17 mouse cellular contexts compared by ENCODE assay signal in the genomic region with DNA sequence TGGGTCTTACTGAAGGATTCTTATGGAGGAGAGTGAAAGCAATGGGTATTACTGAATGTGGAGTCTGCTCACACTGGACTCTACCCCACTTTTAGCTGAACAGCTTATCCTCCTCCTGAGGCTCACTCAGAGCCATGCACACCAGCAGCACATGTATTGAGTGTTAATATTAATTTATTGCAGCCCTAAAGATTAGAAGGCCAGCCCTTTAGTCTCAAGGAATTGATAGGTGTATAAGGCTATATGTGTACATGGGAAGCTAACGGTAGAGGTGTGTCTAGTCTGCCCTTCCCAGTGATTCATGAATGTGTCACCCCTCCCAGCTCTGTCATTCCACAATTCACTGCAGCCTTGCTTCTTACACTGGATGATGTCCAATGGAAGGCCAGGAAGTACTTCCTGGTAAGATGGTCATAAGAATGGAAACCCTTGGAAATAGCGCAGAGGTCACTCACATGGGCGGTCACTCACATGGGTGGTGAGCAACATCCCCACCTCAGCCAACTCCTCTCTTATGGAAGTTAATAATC.
"Had no signal": no experiment of that assay in that cellular context is flagged by ENCODE, and none has a peak within 500 bp of the region (broad histone marks: within the 10 kb centered on the region; RNA-seq: fewer than 3 reads in every experiment).

No protein-coding gene starts in this region.

- DNase-seq: kidney, adult 8-10 months; kidney, postnatal 10 days; kidney, postnatal 36 days; left cerebral cortex, postnatal 4 days; liver, postnatal 0 days; lung, embryonic 14.5 days; thymus, adult 18-20 months; thymus, postnatal 36 days had no signal

- H3K27me3 ChIP-seq: kidney, embryonic 15.5 days; limb, embryonic 12.5 days; limb, embryonic 15.5 days; midbrain, embryonic 13.5 days had no signal

- H3K36me3 ChIP-seq: kidney, embryonic 15.5 days; limb, embryonic 12.5 days; limb, embryonic 15.5 days; midbrain, embryonic 13.5 days had no signal

- H3K27ac ChIP-seq: kidney, embryonic 15.5 days; limb, embryonic 12.5 days; limb, embryonic 15.5 days; liver, embryonic 14.5 days; macrophage; midbrain, embryonic 13.5 days had no signal

- H3K4me1 ChIP-seq: kidney, embryonic 15.5 days; limb, embryonic 12.5 days; limb, embryonic 15.5 days had no signal

- H3K4me3 ChIP-seq: kidney, embryonic 15.5 days; limb, embryonic 12.5 days; limb, embryonic 15.5 days; midbrain, embryonic 13.5 days had no signal

- H3K9ac ChIP-seq: kidney, embryonic 15.5 days; limb, embryonic 12.5 days; limb, embryonic 15.5 days; liver, embryonic 14.5 days; liver, postnatal 0 days; lung, embryonic 14.5 days; midbrain, embryonic 13.5 days had no signal

- ATAC-seq: liver, postnatal 0 days; lung, postnatal 0 days; midbrain, embryonic 13.5 days; midbrain, embryonic 16.5 days had no signal

- H3K4me2 ChIP-seq: kidney, embryonic 15.5 days; limb, embryonic 12.5 days; limb, embryonic 15.5 days; liver, embryonic 11.5 days; lung, embryonic 14.5 days; midbrain, embryonic 13.5 days had no signal

- H3K9me3 ChIP-seq: kidney, embryonic 15.5 days; limb, embryonic 12.5 days; limb, embryonic 15.5 days; midbrain, embryonic 13.5 days had no signal
